In the genomic region with DNA sequence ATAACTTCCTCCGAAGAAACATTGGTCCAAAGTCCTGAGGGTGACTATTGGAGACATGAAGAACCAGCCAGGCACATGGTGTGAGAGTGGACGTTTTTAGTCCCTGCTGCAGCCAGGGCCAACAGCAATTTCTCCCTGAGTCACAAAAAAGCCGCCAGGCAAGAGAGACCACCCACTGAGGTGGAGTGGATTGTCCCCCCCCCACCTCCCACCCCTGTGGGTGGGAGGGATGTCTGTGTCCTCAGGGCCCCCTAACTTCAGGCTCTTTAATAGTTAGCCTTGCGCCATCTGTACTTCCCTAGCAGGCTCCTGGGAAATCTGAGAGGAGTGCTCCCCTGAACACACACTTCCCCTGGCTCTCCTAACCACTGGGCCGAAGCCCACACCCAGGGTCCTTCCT, we compare ENCODE assay signal across 26 mouse cellular contexts. TPM values are rescaled to one million over a fixed set of nuclear protein-coding genes. Genes with fewer than 3 reads are reported as not detected.
DNase-seq lines count a peak whose midpoint lies in the region; ATAC-seq and TF ChIP-seq lines count a peak whose summit lies in the region.
"Had no signal": no experiment of that assay in that cellular context is flagged by ENCODE, and none has a peak within 500 bp of the region (broad histone marks: within the 10 kb centered on the region; RNA-seq: fewer than 3 reads in every experiment).

No protein-coding gene starts in this region.

- no peak overlapping the region for H3K4me2 ChIP-seq in heart, embryonic 13.5 days
- no peak overlapping the region for H3K4me2 ChIP-seq in heart, embryonic 12.5 days
- no peak overlapping the region for H3K4me2 ChIP-seq in kidney, postnatal 0 days (ENCODE audit: low read length)
- no peak overlapping the region for H3K4me2 ChIP-seq in embryonic facial prominence, embryonic 14.5 days (ENCODE audit: low read depth, low read length)
- H3K4me2 ChIP-seq in lung, postnatal 0 days (replicated peaks; ENCODE audit: low read depth, low read length), result no peak overlapping the region
- H3K4me2 ChIP-seq: embryonic facial prominence, embryonic 15.5 days; heart, embryonic 15.5 days; lung, embryonic 15.5 days; stomach, embryonic 15.5 days had no signal

- ATAC-seq in heart, embryonic 13.5 days (ENCODE audit: extremely low read depth, insufficient number of reproducible peaks, low FRiP score, low TSS enrichment), result peak; percentile 27; the same call in 1 of the 2 replicates
- no peak for ATAC-seq in heart, embryonic 12.5 days (ENCODE audit: insufficient number of reproducible peaks, low FRiP score)
- ATAC-seq in kidney, postnatal 0 days (replicated peaks; ENCODE audit: low FRiP score, low read depth), result no peak
- no peak for ATAC-seq in embryonic facial prominence, embryonic 14.5 days (ENCODE audit: low read depth)
- ATAC-seq in lung, postnatal 0 days, result no peak

- 61% methylated on average over 5 of the region's 5 CpGs for WGBS in heart, embryonic 13.5 days
- 65% methylated on average over 5 of the region's 5 CpGs for WGBS in heart, embryonic 12.5 days
- WGBS in kidney, postnatal 0 days, result 30% methylated on average over 5 of the region's 5 CpGs
- 16% methylated on average over 5 of the region's 5 CpGs for WGBS in embryonic facial prominence, embryonic 10.5 days
- 23% methylated on average over 5 of the region's 5 CpGs for WGBS in embryonic facial prominence, embryonic 14.5 days
- 38% methylated on average over 5 of the region's 5 CpGs for WGBS in lung, postnatal 0 days

- no peak overlapping the region for H3K27ac ChIP-seq in heart, embryonic 13.5 days (replicated peaks)
- no peak overlapping the region for H3K27ac ChIP-seq in heart, embryonic 12.5 days (ENCODE audit: poor library complexity, severe bottlenecking)
- peak overlapping the region; percentile 31; the same call in 1 of the 2 replicates for H3K27ac ChIP-seq in kidney, postnatal 0 days
- peak overlapping the region; percentile 86 for H3K27ac ChIP-seq in embryonic facial prominence, embryonic 10.5 days (replicated peaks)
- 0 out of 2 replicates have a peak overlapping the region, but pooled peaks have one; percentile 7 for H3K27ac ChIP-seq in embryonic facial prominence, embryonic 14.5 days (replicated peaks; ENCODE audit: low read depth, low read length)
- H3K27ac ChIP-seq in lung, postnatal 0 days (ENCODE audit: low read length), result no peak overlapping the region
- H3K27ac ChIP-seq: embryonic facial prominence, embryonic 15.5 days; heart, embryonic 15.5 days; lung, embryonic 15.5 days; stomach, embryonic 15.5 days had no signal

- TF ChIP-seq EP300 in lung, postnatal 0 days (IDR thresholded peaks at IDR 0.05), result no peak

- no peak for TF ChIP-seq CTCF in kidney, postnatal 0 days (IDR thresholded peaks at IDR 0.05; ENCODE audit: low read depth)
- TF ChIP-seq CTCF in lung, postnatal 0 days (IDR thresholded peaks at IDR 0.05), result no peak

- H3K4me1 ChIP-seq in heart, embryonic 13.5 days, result peaks cover 44% of the 10 kb centered on the region
- peaks cover 47% of the 10 kb centered on the region for H3K4me1 ChIP-seq in heart, embryonic 12.5 days (replicated peaks)
- H3K4me1 ChIP-seq in kidney, postnatal 0 days (replicated peaks; ENCODE audit: insufficient read depth, low read length), result peaks cover 9% of the 10 kb centered on the region; the same call in 1 of the 2 replicates
- H3K4me1 ChIP-seq in embryonic facial prominence, embryonic 10.5 days, result peaks cover 73% of the 10 kb centered on the region
- H3K4me1 ChIP-seq in embryonic facial prominence, embryonic 14.5 days (ENCODE audit: control insufficient read depth, insufficient read depth, low read length), result peaks cover 31% of the 10 kb centered on the region
- H3K4me1 ChIP-seq in lung, postnatal 0 days (ENCODE audit: insufficient read depth, low read depth, low read length), result no peaks in the 10 kb centered on the region; the same call in 1 of the 2 replicates

- H3K9me3 ChIP-seq in heart, embryonic 13.5 days, result no peaks in the 10 kb centered on the region
- no peaks in the 10 kb centered on the region for H3K9me3 ChIP-seq in heart, embryonic 12.5 days (replicated peaks)
- H3K9me3 ChIP-seq in kidney, postnatal 0 days (replicated peaks; ENCODE audit: low read length), result no peaks in the 10 kb centered on the region
- no peaks in the 10 kb centered on the region for H3K9me3 ChIP-seq in embryonic facial prominence, embryonic 10.5 days
- no peaks in the 10 kb centered on the region for H3K9me3 ChIP-seq in embryonic facial prominence, embryonic 14.5 days (ENCODE audit: control insufficient read depth, low read length)
- H3K9me3 ChIP-seq in lung, postnatal 0 days (ENCODE audit: low read length), result no peaks in the 10 kb centered on the region
- H3K9me3 ChIP-seq: embryonic facial prominence, embryonic 15.5 days; heart, embryonic 15.5 days; lung, embryonic 15.5 days; stomach, embryonic 15.5 days had no signal

- H3K27me3 ChIP-seq in heart, embryonic 13.5 days (replicated peaks), result no peaks in the 10 kb centered on the region
- no peaks in the 10 kb centered on the region for H3K27me3 ChIP-seq in heart, embryonic 12.5 days (replicated peaks)
- H3K27me3 ChIP-seq in kidney, postnatal 0 days (ENCODE audit: insufficient read depth, low read length), result no peaks in the 10 kb centered on the region
- peaks cover 8% of the 10 kb centered on the region; the same call in 1 of the 2 replicates for H3K27me3 ChIP-seq in embryonic facial prominence, embryonic 10.5 days (replicated peaks; ENCODE audit: low read depth, poor library complexity, severe bottlenecking)
- H3K27me3 ChIP-seq in embryonic facial prominence, embryonic 14.5 days (replicated peaks; ENCODE audit: control insufficient read depth, insufficient read depth, low read length), result no peaks in the 10 kb centered on the region
- no peaks in the 10 kb centered on the region for H3K27me3 ChIP-seq in lung, postnatal 0 days (replicated peaks; ENCODE audit: insufficient read depth, low read length)
- H3K27me3 ChIP-seq: embryonic facial prominence, embryonic 15.5 days; heart, embryonic 15.5 days; lung, embryonic 15.5 days; stomach, embryonic 15.5 days had no signal

- peak; percentile 49 for DNase-seq in kidney, postnatal 0 days (ENCODE audit: low spot score)
- DNase-seq in kidney, adult 9 months, result no peak
- peak; percentile 66 for DNase-seq in embryonic facial prominence, embryonic 10.5 days (ENCODE audit: low spot score)
- peak; percentile 28 for DNase-seq in embryonic facial prominence, embryonic 14.5 days (ENCODE audit: low spot score)
- no peak for DNase-seq in left cerebral cortex, postnatal 25 days (ENCODE audit: low spot score in 2 of 2)
- no peak for DNase-seq in lung, postnatal 0 days (ENCODE audit: low spot score)
- DNase-seq: adrenal gland, adult 8-10 months; B cell, adult 2 months; cerebellum, adult 11 months; cerebellum, postnatal 25 days; kidney, adult 18-20 months; midbrain, embryonic 14.5 days; right cerebral cortex, postnatal 14 days had no signal

- intact Hi-C loops in left cerebral cortex, postnatal 25 days (cut with DNase I), result no loop called here

- H3K4me3 ChIP-seq in heart, embryonic 13.5 days, result no peak overlapping the region
- H3K4me3 ChIP-seq in heart, embryonic 12.5 days, result no peak overlapping the region
- H3K4me3 ChIP-seq in kidney, postnatal 0 days (replicated peaks; ENCODE audit: low read depth, low read length), result no peak overlapping the region
- H3K4me3 ChIP-seq in embryonic facial prominence, embryonic 10.5 days, result peak overlapping the region; percentile 36
- no peak overlapping the region for H3K4me3 ChIP-seq in embryonic facial prominence, embryonic 14.5 days (ENCODE audit: low read depth, low read length)
- no peak overlapping the region for H3K4me3 ChIP-seq in lung, postnatal 0 days (ENCODE audit: low read depth, low read length)
- H3K4me3 ChIP-seq: embryonic facial prominence, embryonic 15.5 days; heart, embryonic 15.5 days; lung, embryonic 15.5 days; stomach, embryonic 15.5 days had no signal

- no peaks in the 10 kb centered on the region for H3K36me3 ChIP-seq in heart, embryonic 13.5 days
- H3K36me3 ChIP-seq in heart, embryonic 12.5 days, result no peaks in the 10 kb centered on the region
- no peaks in the 10 kb centered on the region for H3K36me3 ChIP-seq in kidney, postnatal 0 days (ENCODE audit: insufficient read depth, low read length)
- no peaks in the 10 kb centered on the region for H3K36me3 ChIP-seq in embryonic facial prominence, embryonic 10.5 days (replicated peaks)
- no peaks in the 10 kb centered on the region for H3K36me3 ChIP-seq in embryonic facial prominence, embryonic 14.5 days (ENCODE audit: control insufficient read depth, insufficient read depth, low read length)
- no peaks in the 10 kb centered on the region for H3K36me3 ChIP-seq in lung, postnatal 0 days (ENCODE audit: insufficient read depth, low read length)
- H3K36me3 ChIP-seq: embryonic facial prominence, embryonic 15.5 days; heart, embryonic 15.5 days; lung, embryonic 15.5 days; stomach, embryonic 15.5 days had no signal

- no peak overlapping the region for H3K9ac ChIP-seq in heart, embryonic 13.5 days
- H3K9ac ChIP-seq in heart, embryonic 12.5 days, result no peak overlapping the region
- H3K9ac ChIP-seq in kidney, postnatal 0 days (ENCODE audit: low read depth, low read length), result no peak overlapping the region
- no peak overlapping the region for H3K9ac ChIP-seq in embryonic facial prominence, embryonic 14.5 days (ENCODE audit: low read depth, low read length)
- H3K9ac ChIP-seq in lung, postnatal 0 days (replicated peaks; ENCODE audit: low read depth), result no peak overlapping the region
- H3K9ac ChIP-seq: embryonic facial prominence, embryonic 15.5 days; heart, embryonic 15.5 days; lung, embryonic 15.5 days; stomach, embryonic 15.5 days had no signal

RNA-seq across cellular contexts. Expression of gene Fzd2, which starts 27.0 kb away (rescaled TPM):
- 19.1 and 22.0 TPM in 2 replicates for polyA plus RNA-seq in heart, embryonic 13.5 days (2015; fragmentation: Nextera tagmentation; extraction: Ambion mirVana)
- polyA plus RNA-seq in heart, embryonic 12.5 days (2016; fragmentation: Nextera tagmentation; extraction: Ambion mirVana), result 32.0 and 33.8 TPM in 2 replicates
- polyA plus RNA-seq in kidney, postnatal 0 days (2015; fragmentation: Nextera tagmentation; extraction: Ambion mirVana), result 21.8 and 25.9 TPM in 2 replicates
- 45.8 and 49.0 TPM in 2 replicates for polyA plus RNA-seq in embryonic facial prominence, embryonic 10.5 days (2016; fragmentation: Nextera tagmentation; extraction: Ambion mirVana)
- 41.7 and 48.9 TPM in 2 replicates for polyA plus RNA-seq in embryonic facial prominence, embryonic 14.5 days (2014; fragmentation: Nextera tagmentation; extraction: Ambion mirVana)
- total RNA-seq in left cerebral cortex, postnatal 25 days (2021), result 10 to 100 TPM in 1 of 2 experiments, 1 to 10 TPM in 1; 9.3 to 11.3 TPM
- 19.6 and 20.8 TPM in 2 replicates for polyA plus RNA-seq in lung, postnatal 0 days (2015; fragmentation: Nextera tagmentation; extraction: Ambion mirVana)
- total RNA-seq: hematopoietic stem cell, adult 5-6 weeks; megakaryocyte progenitor cell, adult 5-6 weeks had no signal

RNA-seq across cellular contexts. Expression of gene Meioc, which starts 32.3 kb away (rescaled TPM):
- polyA plus RNA-seq in heart, embryonic 13.5 days (2015; fragmentation: Nextera tagmentation; extraction: Ambion mirVana), result 1.2 and 1.5 TPM in 2 replicates
- polyA plus RNA-seq in heart, embryonic 12.5 days (2016; fragmentation: Nextera tagmentation; extraction: Ambion mirVana), result 1.6 and 2.0 TPM in 2 replicates
- polyA plus RNA-seq in kidney, postnatal 0 days (2015; fragmentation: Nextera tagmentation; extraction: Ambion mirVana), result 0.32 and 0.36 TPM in 2 replicates
- 0.39 and 0.40 TPM in 2 replicates for polyA plus RNA-seq in embryonic facial prominence, embryonic 10.5 days (2016; fragmentation: Nextera tagmentation; extraction: Ambion mirVana)
- polyA plus RNA-seq in embryonic facial prominence, embryonic 14.5 days (2014; fragmentation: Nextera tagmentation; extraction: Ambion mirVana), result 0.95 and 1.3 TPM in 2 replicates
- not detected for total RNA-seq in left cerebral cortex, postnatal 25 days (2021)
- polyA plus RNA-seq in lung, postnatal 0 days (2015; fragmentation: Nextera tagmentation; extraction: Ambion mirVana), result 0.04 and 0.05 TPM in 2 replicates
- total RNA-seq: adrenal gland, adult 8-10 months; hematopoietic stem cell, adult 5-6 weeks; layer of hippocampus, adult 8-10 months; left cerebral cortex, adult 18-20 months; liver, adult 2 months; megakaryocyte progenitor cell, adult 5-6 weeks had no signal
- polyA plus RNA-seq: gonadal fat pad, adult 2 months; liver, adult 2 months; spleen, adult 2 months had no signal

RNA-seq across cellular contexts. Expression of gene Gm11627, which starts 51.9 kb away (rescaled TPM):
- 10.5 and 13.8 TPM in 2 replicates for polyA plus RNA-seq in heart, embryonic 13.5 days (2015; fragmentation: Nextera tagmentation; extraction: Ambion mirVana)
- 10.9 and 11.6 TPM in 2 replicates for polyA plus RNA-seq in heart, embryonic 12.5 days (2016; fragmentation: Nextera tagmentation; extraction: Ambion mirVana)
- 8.6 and 8.9 TPM in 2 replicates for polyA plus RNA-seq in kidney, postnatal 0 days (2015; fragmentation: Nextera tagmentation; extraction: Ambion mirVana)
- 5.3 and 6.2 TPM in 2 replicates for polyA plus RNA-seq in embryonic facial prominence, embryonic 10.5 days (2016; fragmentation: Nextera tagmentation; extraction: Ambion mirVana)
- polyA plus RNA-seq in embryonic facial prominence, embryonic 14.5 days (2014; fragmentation: Nextera tagmentation; extraction: Ambion mirVana), result 9.5 and 15.7 TPM in 2 replicates
- total RNA-seq in left cerebral cortex, postnatal 25 days (2021), result 1 to 10 TPM; 3.8 to 6.0 TPM
- polyA plus RNA-seq in lung, postnatal 0 days (2015; fragmentation: Nextera tagmentation; extraction: Ambion mirVana), result 8.0 and 11.4 TPM in 2 replicates
- total RNA-seq: hematopoietic stem cell, adult 5-6 weeks; liver, adult 2 months; megakaryocyte progenitor cell, adult 5-6 weeks had no signal
- polyA plus RNA-seq: liver, adult 2 months; spleen, adult 2 months had no signal

Comparison
In these comparisons a context has a peak if more than half of its experiments do, and no peak if none do; other contexts are left out.
1. DNase-seq: peak in kidney, postnatal 0 days (single experiment), embryonic facial prominence, embryonic 10.5 days (single experiment) and embryonic facial prominence, embryonic 14.5 days (single experiment); none in kidney, adult 9 months (single experiment), left cerebral cortex, postnatal 25 days (0 of 2) and lung, postnatal 0 days (single experiment).
2. H3K27ac ChIP-seq: peak in kidney, postnatal 0 days (single experiment), embryonic facial prominence, embryonic 10.5 days (single experiment) and embryonic facial prominence, embryonic 14.5 days (single experiment); none in heart, embryonic 13.5 days (single experiment), heart, embryonic 12.5 days (single experiment) and lung, postnatal 0 days (single experiment).